Mouse (Mus musculus) megakaryocyte, embryonic 14.5 days (primary cell): ENCODE data around the gene Ccne1. TPM values are rescaled to one million over a fixed set of nuclear protein-coding genes. Genes with fewer than 3 reads are reported as not detected.

ENCODE experiments used
- H3K27me3 ChIP-seq: replicated peaks from 2 replicates; pipeline ENCODE3; 2012; ENCODE audit warnings: inconsistent platforms
- H3K36me3 ChIP-seq: replicated peaks from 2 replicates; pipeline ENCODE3; 2012; ENCODE audit warnings: low read length, inconsistent platforms, mixed read lengths
- H3K4me1 ChIP-seq: 2 replicates; pipeline ENCODE4 v1.6.1; 2012; ENCODE audit warnings: inconsistent platforms
- H3K4me3 ChIP-seq: replicated peaks from 2 replicates; pipeline ENCODE3; 2012; ENCODE audit warnings: moderate library complexity, mild to moderate bottlenecking, inconsistent platforms
- H3K9me3 ChIP-seq: 2 replicates; pipeline ENCODE4 v1.6.1; 2012; ENCODE audit warnings: inconsistent platforms
- FLI1 ChIP-seq: IDR thresholded peaks from 2 replicates; pipeline ENCODE4 v1.6.1; 2012; ENCODE audit warnings: low read length, inconsistent platforms, mixed read lengths
- GATA1 ChIP-seq: IDR thresholded peaks from 3 replicates; pipeline ENCODE4 v1.6.1; 2012; ENCODE audit warnings: mixed read lengths, low read length, inconsistent platforms, borderline replicate concordance
- polyA plus RNA-seq: library from polyadenylated mRNA; stranded (reverse); fragments of >175 nt; gene quantifications from 2 replicates; pipeline ENCODE4 v1.2.3, GENCODE M21; 2012; ENCODE audit warnings: low replicate concordance; ENCODE audit not compliant: insufficient read depth

Ccne1 gene
- polyA plus RNA-seq, 1 experiment, result 5.8 TPM

DNA sequence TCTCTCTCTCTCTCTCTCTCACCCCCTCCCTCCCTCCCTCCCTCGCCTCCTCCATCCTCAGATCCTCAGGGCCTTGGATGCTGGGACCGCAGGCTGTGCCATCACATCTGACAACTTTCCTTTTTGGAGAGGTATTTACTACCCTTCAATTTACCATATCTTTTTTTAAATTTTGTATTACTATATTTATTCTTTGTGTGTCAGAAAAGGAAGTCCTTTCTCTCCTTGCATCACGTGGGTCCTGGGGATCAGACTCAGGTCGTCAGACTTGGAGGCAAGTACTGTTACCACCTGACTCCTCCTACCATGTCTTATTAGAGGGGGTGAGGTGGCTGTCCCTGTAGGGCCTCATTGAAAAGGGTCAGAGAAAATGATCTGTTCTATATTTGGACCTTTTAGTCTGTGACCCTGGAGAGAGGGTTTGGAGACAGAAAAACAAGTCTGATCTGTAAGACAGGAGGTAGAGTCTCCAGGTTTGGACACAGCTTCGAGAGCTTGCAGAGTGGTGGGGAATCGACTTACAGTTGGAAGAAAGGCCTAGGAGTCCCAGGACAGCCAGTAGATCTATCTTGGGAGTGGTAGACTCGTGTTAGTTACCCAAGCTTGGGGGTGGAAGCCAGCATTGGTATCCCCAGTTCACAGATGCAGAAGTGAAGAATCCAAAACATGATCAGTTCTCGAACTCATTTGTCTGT, 47.6 kb downstream of the Ccne1 start:
- Histone ChIP-seq H3K27me3 (peaks cover 21% of the 10 kb centered on the region), H3K9me3 (no peaks in the 10 kb centered on the region), H3K36me3 (no peaks in the 10 kb centered on the region), H3K4me3 (no peak overlapping the region), H3K4me1 (peaks cover 9% of the 10 kb centered on the region)
- no peak for TF ChIP-seq GATA1
- TF ChIP-seq FLI1, result no peak

DNA sequence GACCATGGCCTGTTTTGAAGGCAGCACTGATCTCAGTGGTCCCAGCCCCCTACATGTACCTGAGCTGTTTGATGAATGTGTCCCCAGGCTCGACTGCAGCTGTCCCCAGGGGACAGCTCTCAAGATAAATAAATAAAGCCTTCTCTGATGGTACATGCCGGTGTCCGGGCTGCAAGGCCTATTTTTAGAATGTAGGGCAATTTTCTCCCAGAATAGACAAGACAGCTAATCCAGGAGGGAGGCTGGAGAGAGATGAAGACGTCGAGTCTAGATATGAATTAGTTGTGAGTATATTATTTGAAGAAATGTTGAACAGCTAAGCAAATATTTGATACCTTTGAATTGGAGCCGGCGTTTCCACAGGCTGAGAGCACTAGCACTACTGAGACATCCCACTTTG, 48.2 kb downstream of the Ccne1 start:
- H3K36me3 ChIP-seq, result no peaks in the 10 kb centered on the region
- peaks cover 9% of the 10 kb centered on the region for H3K4me1 ChIP-seq
- no peak overlapping the region for H3K4me3 ChIP-seq
- TF ChIP-seq GATA1 (no peak), FLI1 (no peak)
- H3K9me3 ChIP-seq, result no peaks in the 10 kb centered on the region
- H3K27me3 ChIP-seq, result peaks cover 23% of the 10 kb centered on the region

DNA sequence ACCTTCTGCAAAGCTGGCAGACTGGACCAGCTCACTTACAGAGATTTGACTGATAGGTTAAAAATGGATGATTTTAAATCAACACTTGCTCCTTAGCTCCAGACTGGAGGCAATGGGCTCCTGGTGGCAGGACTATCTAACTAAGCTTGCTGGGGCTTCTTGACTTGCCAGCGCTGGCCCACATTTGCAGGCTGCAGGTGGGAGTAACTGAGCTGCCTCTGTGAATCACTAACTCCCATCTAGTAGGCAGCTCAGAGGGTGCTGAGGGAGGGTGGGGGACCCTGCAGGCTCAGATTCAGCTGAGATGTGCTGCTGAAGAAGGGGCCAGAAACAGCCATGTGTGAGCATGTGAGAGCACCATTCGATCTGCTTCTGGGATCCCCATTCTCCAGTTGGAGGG, 51.3 kb downstream of the Ccne1 start:
- Histone ChIP-seq H3K9me3 (no peaks in the 10 kb centered on the region), H3K36me3 (no peaks in the 10 kb centered on the region), H3K27me3 (peaks cover 23% of the 10 kb centered on the region), H3K4me3 (no peak overlapping the region), H3K4me1 (peaks cover 3% of the 10 kb centered on the region)
- TF ChIP-seq GATA1 (no peak), FLI1 (no peak)

DNA sequence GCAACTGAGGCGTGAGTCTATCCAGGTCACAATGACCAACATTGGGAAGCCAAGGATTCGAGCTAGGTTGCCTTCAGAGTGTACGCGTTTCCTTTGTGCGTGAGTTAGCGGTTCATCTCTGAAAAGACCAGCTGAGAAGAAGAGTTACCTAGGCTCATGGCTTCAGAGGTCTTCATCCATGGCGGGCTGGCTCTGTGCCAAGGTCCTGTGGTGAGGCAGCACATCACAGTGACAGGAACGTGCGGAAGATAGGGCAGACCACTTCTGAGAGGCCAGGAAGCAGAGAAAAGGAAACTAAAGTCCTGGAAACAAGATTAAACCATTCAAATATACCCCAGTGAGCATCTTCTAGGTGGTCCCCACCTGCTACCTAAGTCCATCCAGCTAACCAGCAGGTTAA, 53.1 kb downstream of the Ccne1 start:
- TF ChIP-seq FLI1 (no peak), GATA1 (no peak)
- H3K4me1 ChIP-seq, result no peaks in the 10 kb centered on the region; the same call in 1 of the 2 replicates
- no peaks in the 10 kb centered on the region for H3K9me3 ChIP-seq
- H3K27me3 ChIP-seq, result peaks cover 14% of the 10 kb centered on the region
- no peak overlapping the region for H3K4me3 ChIP-seq
- H3K36me3 ChIP-seq, result no peaks in the 10 kb centered on the region

Other genes with a start within 250 kb of the Ccne1 start
- 2.9 and 5.6 TPM in 2 replicates for gene Uri1, start 84.0 kb downstream of the Ccne1 start, polyA plus RNA-seq
- 2.2 and 22.1 TPM in 2 replicates for gene 1600014C10Rik, start 75.7 kb upstream of the Ccne1 start, polyA plus RNA-seq
- 0.97 and 2.8 TPM in 2 replicates for gene Plekhf1, start 120.5 kb upstream of the Ccne1 start, polyA plus RNA-seq
- gene Pop4, start 163.9 kb upstream of the Ccne1 start, polyA plus RNA-seq, result 2.6 and 5.5 TPM in 2 replicates